Mouse (Mus musculus): ENCODE results near the gene Plpp1. TPM values are rescaled to one million over a fixed set of nuclear protein-coding genes. Genes with fewer than 3 reads are reported as not detected.

Gene Plpp1
- total and polyA plus RNA-seq, 2 experiments from 2014 or later = 59.9 to 87.2 TPM

- Histone ChIP-seq H3K9ac (replicated peaks; ENCODE audit: low read length, poor library complexity, severe bottlenecking) (no peak overlapping the region), H3K27me3 (ENCODE audit: insufficient read depth, low read length) (no peaks in the 10 kb centered on the region), H3K36me3 (ENCODE audit: insufficient read depth, low read length) (0 out of 2 replicates have a peak, but pooled peaks cover 6% of the 10 kb centered on the region), H3K4me3 (ENCODE audit: low read depth, low read length) (no peak overlapping the region), H3K4me2 (ENCODE audit: low read depth, low read length, poor library complexity, severe bottlenecking) (no peak overlapping the region), H3K9me3 (ENCODE audit: low read length) (no peaks in the 10 kb centered on the region), H3K4me1 (ENCODE audit: insufficient read depth, low read length) (peaks cover 2% of the 10 kb centered on the region; the same call in 1 of the 2 replicates), H3K27ac (ENCODE audit: low read depth, low read length) (no peak overlapping the region)
- TF ChIP-seq CTCF (IDR thresholded peaks at IDR 0.05) = no peak
- ATAC-seq (ENCODE audit: low FRiP score) (no peak), DNase-seq (ENCODE audit: low spot score) (no peak)
- 80% methylated on average over 10 of the region's 10 CpGs for WGBS
Observed at GRCm38 (mm10) chr13:112807936-112808667, 7.5 kb downstream of the Plpp1 start.

- Histone ChIP-seq H3K36me3 (ENCODE audit: insufficient read depth, low read length) (0 out of 2 replicates have a peak, but pooled peaks cover 6% of the 10 kb centered on the region), H3K9me3 (ENCODE audit: low read length) (no peaks in the 10 kb centered on the region), H3K4me1 (ENCODE audit: insufficient read depth, low read length) (peaks cover 2% of the 10 kb centered on the region; the same call in 1 of the 2 replicates), H3K9ac (replicated peaks; ENCODE audit: low read length, poor library complexity, severe bottlenecking) (no peak overlapping the region), H3K27me3 (ENCODE audit: insufficient read depth, low read length) (no peaks in the 10 kb centered on the region), H3K27ac (ENCODE audit: low read depth, low read length) (no peak overlapping the region), H3K4me2 (ENCODE audit: low read depth, low read length, poor library complexity, severe bottlenecking) (no peak overlapping the region), H3K4me3 (ENCODE audit: low read depth, low read length) (no peak overlapping the region)
- no peak for ATAC-seq (ENCODE audit: low FRiP score)
- no peak for DNase-seq (ENCODE audit: low spot score)
- no peak for TF ChIP-seq CTCF (IDR thresholded peaks at IDR 0.05)
- WGBS = 80% methylated on average over 7 of the region's 7 CpGs
Observed at GRCm38 (mm10) chr13:112809504-112810247, 9.1 kb downstream of the Plpp1 start.

GRCm38 (mm10) chr13:112810248-112810645 is 9.7 kb downstream of the Plpp1 start:
- Histone ChIP-seq H3K36me3 (ENCODE audit: insufficient read depth, low read length) (0 out of 2 replicates have a peak, but pooled peaks cover 6% of the 10 kb centered on the region), H3K4me1 (ENCODE audit: insufficient read depth, low read length) (peaks cover 2% of the 10 kb centered on the region; the same call in 1 of the 2 replicates)
- WGBS = 84% methylated on average over 4 of the region's 4 CpGs

GRCm38 (mm10) chr13:112810751-112811150 is 10.2 kb downstream of the Plpp1 start:
- ATAC-seq (ENCODE audit: low FRiP score) = no peak
- DNase-seq (ENCODE audit: low spot score) = no peak
- H3K4me2 ChIP-seq (ENCODE audit: low read depth, low read length, poor library complexity, severe bottlenecking) = no peak overlapping the region

More at GRCm38 (mm10) chr13:112810248-112810645, 9.7 kb downstream of the Plpp1 start:
- Histone ChIP-seq H3K4me2 (ENCODE audit: low read depth, low read length, poor library complexity, severe bottlenecking) (no peak overlapping the region), H3K27me3 (ENCODE audit: insufficient read depth, low read length) (no peaks in the 10 kb centered on the region), H3K27ac (ENCODE audit: low read depth, low read length) (no peak overlapping the region), H3K4me3 (ENCODE audit: low read depth, low read length) (no peak overlapping the region), H3K9ac (replicated peaks; ENCODE audit: low read length, poor library complexity, severe bottlenecking) (no peak overlapping the region), H3K9me3 (ENCODE audit: low read length) (no peaks in the 10 kb centered on the region)
- DNase-seq (ENCODE audit: low spot score) (no peak), ATAC-seq (ENCODE audit: low FRiP score) (no peak)
- TF ChIP-seq CTCF (IDR thresholded peaks at IDR 0.05) = no peak

GRCm38 (mm10) chr13:112811708-112812403 is 11.3 kb downstream of the Plpp1 start:
- no peak overlapping the region for H3K27ac ChIP-seq (ENCODE audit: low read depth, low read length)
- no peak for DNase-seq (ENCODE audit: low spot score)
- 82% methylated on average over 8 of the region's 8 CpGs for WGBS
- ATAC-seq (ENCODE audit: low FRiP score) = no peak
- no peak overlapping the region for H3K4me3 ChIP-seq (ENCODE audit: low read depth, low read length)
- H3K9me3 ChIP-seq (ENCODE audit: low read length) = no peaks in the 10 kb centered on the region
- no peak overlapping the region for H3K4me2 ChIP-seq (ENCODE audit: low read depth, low read length, poor library complexity, severe bottlenecking)
- H3K4me1 ChIP-seq (ENCODE audit: insufficient read depth, low read length) = peaks cover 2% of the 10 kb centered on the region; the same call in 1 of the 2 replicates
- no peaks in the 10 kb centered on the region for H3K27me3 ChIP-seq (ENCODE audit: insufficient read depth, low read length)
- TF ChIP-seq CTCF (IDR thresholded peaks at IDR 0.05) = no peak
- H3K36me3 ChIP-seq (ENCODE audit: insufficient read depth, low read length) = no peaks in the 10 kb centered on the region
- H3K9ac ChIP-seq (replicated peaks; ENCODE audit: low read length, poor library complexity, severe bottlenecking) = no peak overlapping the region

More at GRCm38 (mm10) chr13:112810751-112811150, 10.2 kb downstream of the Plpp1 start:
- H3K9ac ChIP-seq (replicated peaks; ENCODE audit: low read length, poor library complexity, severe bottlenecking) = no peak overlapping the region
- TF ChIP-seq CTCF (IDR thresholded peaks at IDR 0.05) = no peak
- H3K9me3 ChIP-seq (ENCODE audit: low read length) = no peaks in the 10 kb centered on the region
- 0 out of 2 replicates have a peak, but pooled peaks cover 4% of the 10 kb centered on the region for H3K36me3 ChIP-seq (ENCODE audit: insufficient read depth, low read length)
- H3K27me3 ChIP-seq (ENCODE audit: insufficient read depth, low read length) = no peaks in the 10 kb centered on the region
- no peak overlapping the region for H3K4me3 ChIP-seq (ENCODE audit: low read depth, low read length)
- 53% methylated on average over 9 of the region's 9 CpGs for WGBS
- H3K27ac ChIP-seq (ENCODE audit: low read depth, low read length) = no peak overlapping the region
- H3K4me1 ChIP-seq (ENCODE audit: insufficient read depth, low read length) = peaks cover 2% of the 10 kb centered on the region; the same call in 1 of the 2 replicates

Data from midbrain, postnatal 0 days (tissue).